Mouse (Mus musculus): ENCODE measurements around the gene Dnhd1.

GRCm38 (mm10) chr7:105633127-105633800, 17.4 kb upstream of the Dnhd1 start, which contains the start of gene Trim3:
- no peak for TF ChIP-seq CTCF (IDR thresholded peaks at IDR 0.05; ENCODE audit: borderline replicate concordance, insufficient read depth, low read depth, low read length)
- TF ChIP-seq POLR2A (IDR thresholded peaks at IDR 0.05; ENCODE audit: borderline replicate concordance, insufficient read depth, low read length), result peak; percentile 58
